Mouse (Mus musculus) bone marrow macrophage, adult 2 months (primary cell): ENCODE measurements around the gene Samd14. TPM values are rescaled to one million over a fixed set of nuclear protein-coding genes. Genes with fewer than 3 reads are reported as not detected.
"Not testable (repeated sequence)": the region's sequence is repeated elsewhere in the genome, so short reads cannot be mapped to it uniquely, and the experiment has no call there.

Experiments
- H3K27ac ChIP-seq: 2 replicates; pipeline ENCODE4 v1.5.1; 2012; ENCODE audit warnings: low read depth, low read length; ENCODE audit not compliant: insufficient read depth
- H3K4me1 ChIP-seq: 2 replicates; pipeline ENCODE4 v1.6.1; 2012; ENCODE audit warnings: low read length; ENCODE audit not compliant: control insufficient read depth, insufficient read depth
- H3K4me3 ChIP-seq: 2 replicates; pipeline ENCODE4 v1.5.1; 2012; ENCODE audit warnings: mild to moderate bottlenecking, low read length, moderate library complexity; ENCODE audit not compliant: insufficient read depth
- CTCF ChIP-seq: IDR thresholded peaks from 2 replicates; pipeline ENCODE4 v1.5.1; 2012; ENCODE audit warnings: low read depth, mild to moderate bottlenecking, low read length, moderate library complexity
- POLR2A ChIP-seq: IDR thresholded peaks from 2 replicates; pipeline ENCODE4 v1.6.1; 2012; ENCODE audit warnings: mild to moderate bottlenecking, low read depth, low read length, borderline replicate concordance
- polyA plus RNA-seq: library from polyadenylated mRNA; stranded (reverse); fragments of >200 nt; gene quantifications from 2 replicates; pipeline ENCODE4 v1.2.4, GENCODE M21; 2012; ENCODE audit not compliant: missing spikeins, insufficient read depth, insufficient read length

Gene Samd14
- polyA plus RNA-seq, 1 experiment: not detected

DNA sequence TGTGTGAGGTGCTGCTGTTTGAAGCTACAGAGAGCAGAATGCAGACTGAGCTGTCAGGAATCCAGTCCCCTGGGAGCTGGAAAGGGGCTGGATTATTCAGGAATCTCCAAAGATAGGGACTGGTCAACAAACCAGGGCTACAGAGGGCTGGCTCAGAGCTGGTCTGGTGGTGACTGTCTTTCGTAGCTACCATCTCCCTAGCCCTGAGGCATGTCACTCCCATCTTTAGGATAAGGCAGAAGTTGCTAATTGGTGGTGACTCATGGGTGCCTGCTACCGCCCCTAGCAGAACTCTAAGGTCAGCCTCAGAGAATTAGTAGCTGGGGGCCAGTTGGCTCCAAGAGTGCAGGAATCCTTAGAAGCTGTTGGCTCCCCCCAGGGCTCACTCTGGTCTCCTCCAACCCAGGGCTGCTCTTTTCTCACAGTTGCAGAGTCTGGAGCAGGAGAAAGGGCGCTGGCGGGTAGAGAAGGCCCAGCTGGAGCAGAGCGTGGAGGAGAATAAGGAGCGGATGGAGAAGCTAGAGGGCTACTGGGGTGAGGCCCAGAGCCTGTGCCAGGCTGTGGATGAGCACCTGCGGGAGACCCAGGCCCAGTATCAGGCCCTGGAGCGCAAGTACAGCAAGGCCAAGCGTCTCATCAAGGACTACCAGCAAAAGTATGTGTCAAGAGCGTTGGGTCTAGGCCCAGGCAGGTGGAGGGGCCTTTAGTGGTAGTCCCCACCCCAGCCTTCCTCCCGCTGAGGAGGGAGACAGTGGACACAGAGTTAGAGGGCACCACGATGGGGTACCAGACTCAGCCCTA lies 5.3 kb upstream of the Samd14 start:
- Histone ChIP-seq H3K4me3 (no peak overlapping the region), H3K27ac (no peak overlapping the region), H3K4me1 (peaks cover 29% of the 10 kb centered on the region)
- TF ChIP-seq CTCF (no peak), POLR2A (no peak)

GRCm38 (mm10) chr11:95004937-95005198 lies 4.8 kb upstream of the Samd14 start:
- H3K27ac ChIP-seq: no peak overlapping the region
- no peak overlapping the region for H3K4me3 ChIP-seq
- TF ChIP-seq POLR2A (no peak), CTCF (no peak)
- peaks cover 30% of the 10 kb centered on the region for H3K4me1 ChIP-seq

- peaks cover 18% of the 10 kb centered on the region for H3K4me1 ChIP-seq
- H3K4me3 ChIP-seq: peak overlapping the region; percentile 50; the same call in 1 of the 2 replicates
- no peak for TF ChIP-seq CTCF
- no peak for TF ChIP-seq POLR2A
- no peak overlapping the region for H3K27ac ChIP-seq
These were observed 3.6 kb upstream of the Samd14 start for GRCm38 (mm10) chr11:95006038-95006437.

GRCm38 (mm10) chr11:95006525-95007219 lies 3.0 kb upstream of the Samd14 start:
- Histone ChIP-seq H3K27ac (no peak overlapping the region), H3K4me1 (peaks cover 18% of the 10 kb centered on the region), H3K4me3 (peak overlapping the region; percentile 50)
- TF ChIP-seq POLR2A: no peak
- no peak for TF ChIP-seq CTCF

GRCm38 (mm10) chr11:95007418-95007817 lies 2.3 kb upstream of the Samd14 start:
- Histone ChIP-seq H3K4me1 (peaks cover 18% of the 10 kb centered on the region), H3K27ac (no peak overlapping the region), H3K4me3 (no peak overlapping the region)
- no peak for TF ChIP-seq CTCF
- no peak for TF ChIP-seq POLR2A

DNA sequence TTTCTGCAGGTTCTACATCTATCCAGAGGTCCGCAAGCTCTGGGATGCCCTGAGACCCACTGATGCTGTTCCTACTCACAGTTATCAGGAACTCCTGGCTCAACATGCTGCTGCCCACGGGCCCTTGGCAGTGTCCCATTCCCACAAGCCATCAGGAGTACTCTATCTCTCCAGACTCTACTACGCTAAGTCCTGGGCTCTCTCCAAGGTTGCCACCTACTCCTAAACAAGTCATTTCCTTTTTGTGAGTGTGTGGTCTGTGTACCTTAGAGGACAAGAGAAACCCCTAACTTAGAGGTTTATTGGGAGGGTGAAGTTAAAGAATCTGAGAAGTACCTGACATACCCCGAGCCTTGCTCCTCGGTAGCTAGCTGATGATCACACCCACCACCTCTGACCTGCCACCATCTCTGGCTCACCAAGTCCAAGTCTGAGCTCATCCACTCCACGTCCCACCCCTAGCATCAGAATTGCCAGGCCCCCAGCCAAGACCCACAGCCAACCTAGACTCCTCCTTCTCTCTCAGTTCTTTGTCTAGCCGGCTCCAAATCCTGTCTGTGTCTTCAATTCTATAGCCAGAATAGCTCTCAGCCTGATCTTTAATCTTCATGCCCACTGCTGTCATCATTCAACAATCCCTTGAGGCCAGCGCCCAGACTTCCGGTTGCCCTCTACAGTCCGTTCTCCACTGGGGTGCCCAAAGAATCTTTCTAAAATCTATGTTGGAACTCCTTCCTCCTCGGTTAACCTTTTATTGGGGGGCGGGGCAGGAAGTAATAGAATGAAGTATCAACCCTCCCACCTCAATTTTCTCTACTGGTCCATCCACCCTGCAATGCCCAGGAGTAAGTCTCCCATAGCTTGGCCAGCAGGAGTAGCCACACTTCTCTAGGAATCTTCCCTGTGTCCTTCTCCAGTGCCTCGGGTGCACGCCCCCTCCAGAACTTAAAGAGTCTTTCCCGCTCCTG lies 734 bp upstream of the Samd14 start:
- H3K4me1 ChIP-seq: peaks cover 18% of the 10 kb centered on the region
- no peak overlapping the region for H3K27ac ChIP-seq
- H3K4me3 ChIP-seq: peak overlapping the region; percentile 66
- TF ChIP-seq CTCF (no peak), POLR2A (no peak)

GRCm38 (mm10) chr11:95010141-95010739 lies 561 bp downstream of the Samd14 start:
- no peak overlapping the region for H3K27ac ChIP-seq
- peaks cover 18% of the 10 kb centered on the region for H3K4me1 ChIP-seq
- peak overlapping the region; percentile 66; the same call in 1 of the 2 replicates for H3K4me3 ChIP-seq
- TF ChIP-seq POLR2A: no peak
- no peak for TF ChIP-seq CTCF

DNA sequence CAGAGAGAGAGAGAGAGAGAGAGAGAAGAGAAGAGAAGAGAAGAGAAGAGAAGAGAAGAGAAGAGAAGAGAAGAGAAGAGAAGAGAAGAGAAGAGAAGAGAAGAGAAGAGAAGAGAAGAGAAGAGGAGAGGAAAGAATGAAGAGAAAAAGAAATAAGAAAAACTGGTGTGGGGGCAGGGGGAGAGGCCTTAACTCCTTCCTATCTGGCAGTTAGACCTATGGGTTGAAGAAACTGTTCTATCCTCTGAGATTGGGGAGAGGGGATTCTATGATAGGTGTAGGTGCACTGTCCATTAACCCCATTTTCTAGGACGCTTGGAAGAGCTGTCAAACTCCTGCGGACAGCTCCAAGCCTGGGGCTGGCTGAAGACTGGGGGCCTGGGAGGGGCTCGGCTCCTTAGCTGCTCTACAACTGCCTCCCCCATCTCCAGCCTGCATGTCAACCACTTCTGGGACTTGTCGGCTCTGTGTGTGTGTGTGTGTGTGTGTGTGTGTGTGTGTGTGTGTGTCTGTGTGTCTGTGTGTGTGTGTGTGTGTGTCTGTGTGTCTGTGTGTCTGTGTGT lies 1.2 kb downstream of the Samd14 start:
- H3K4me3 ChIP-seq, H3K27ac ChIP-seq: not testable (repeated sequence)
- peaks cover 18% of the 10 kb centered on the region for H3K4me1 ChIP-seq

DNA sequence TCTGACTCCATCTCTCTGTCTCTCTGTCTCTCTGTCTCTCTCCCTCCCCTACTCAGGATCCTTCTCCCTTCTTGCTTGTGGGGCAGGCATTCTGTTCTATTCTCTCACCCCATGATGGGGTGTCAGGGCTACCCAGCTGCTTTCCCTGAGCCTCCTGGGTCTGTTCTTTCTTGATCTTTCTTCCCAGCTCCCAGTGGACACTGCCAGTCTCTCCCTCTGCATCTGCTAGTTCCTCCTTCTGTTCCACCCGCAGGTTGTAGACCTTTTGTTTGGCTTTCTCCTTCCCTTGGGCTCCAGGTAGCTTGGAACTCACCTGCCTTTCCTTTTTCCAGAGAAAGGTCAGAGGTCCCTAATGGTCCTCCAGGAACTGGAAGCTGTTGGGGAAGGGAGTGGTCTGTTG lies 1.7 kb downstream of the Samd14 start:
- Histone ChIP-seq H3K4me3 (no peak overlapping the region), H3K27ac (no peak overlapping the region), H3K4me1 (peaks cover 14% of the 10 kb centered on the region)
- no peak for TF ChIP-seq CTCF
- no peak for TF ChIP-seq POLR2A
